Mouse (Mus musculus): ENCODE data around the gene Ccl2.

Gene Ccl2

DNA sequence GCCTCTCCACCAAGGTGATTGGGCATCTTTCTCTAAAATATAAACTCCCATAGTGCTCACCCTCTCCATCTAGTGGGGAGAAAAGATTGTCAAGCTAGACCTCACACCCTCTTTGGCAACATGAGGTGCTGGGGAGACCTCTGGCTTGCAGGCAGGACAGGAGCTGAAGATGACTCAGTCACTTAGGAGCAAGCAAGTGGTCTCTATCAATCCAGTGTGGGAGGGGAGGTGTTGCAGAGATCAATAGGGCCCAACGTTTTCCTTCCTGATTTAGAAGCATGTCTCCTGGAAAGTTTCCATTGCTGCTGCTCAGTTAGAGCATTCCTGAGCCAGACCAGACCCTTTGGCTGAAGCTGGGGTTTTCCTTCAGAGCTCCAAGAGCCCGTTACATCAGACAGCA is 3.2 kb downstream of the Ccl2 start, which contains the start of gene Gm17268:
TSS of gene Gm17268 (minus strand) at position 28 of the 400 bp plus-strand sequence.
- no peak for DNase-seq

DNA sequence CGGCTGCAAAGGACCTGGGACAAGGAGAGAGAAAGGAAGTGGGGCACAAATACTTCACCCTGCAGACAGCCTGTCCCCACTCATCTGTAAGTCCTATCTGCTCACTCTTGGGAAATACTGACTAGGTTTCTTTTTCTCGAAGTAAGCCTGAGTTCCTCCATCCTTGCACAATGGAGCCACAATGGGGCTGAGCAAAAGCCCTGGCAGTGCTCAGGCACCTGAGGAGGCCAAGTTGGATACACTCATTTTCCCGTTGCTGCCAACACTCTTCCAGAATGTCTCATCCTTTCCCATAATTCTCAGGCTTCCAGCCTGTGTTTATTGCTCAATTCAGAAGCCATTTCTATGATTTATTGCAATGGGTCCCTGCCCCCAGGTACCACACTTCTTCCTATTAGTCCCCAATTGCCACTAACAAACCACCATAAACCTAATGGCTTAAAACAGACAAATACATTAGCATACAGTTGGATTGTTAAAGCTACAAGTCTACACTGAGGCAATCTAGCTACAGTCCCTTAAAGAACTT is 3.8 kb downstream of the Ccl2 start:
- DNase-seq, result no peak

DNA sequence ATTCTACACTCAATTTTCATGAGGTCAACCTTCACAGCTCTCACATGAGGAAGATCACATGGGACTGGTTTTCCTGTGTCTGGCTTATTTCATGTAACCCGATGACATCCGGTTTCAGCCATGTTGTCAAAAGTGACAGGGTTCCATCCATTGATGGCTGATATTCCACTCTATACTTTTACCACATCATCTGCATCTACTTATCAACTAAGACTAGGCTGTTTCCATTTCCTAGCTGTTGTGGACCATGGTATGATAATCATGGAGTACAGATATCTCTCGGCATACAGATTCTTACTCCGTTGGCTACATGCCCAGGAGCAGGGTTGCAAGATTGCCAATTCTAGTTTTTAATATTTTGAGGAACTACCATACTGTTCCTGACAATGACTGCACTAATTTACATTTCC is 6.3 kb downstream of the Ccl2 start:
- no peak for DNase-seq

DNA sequence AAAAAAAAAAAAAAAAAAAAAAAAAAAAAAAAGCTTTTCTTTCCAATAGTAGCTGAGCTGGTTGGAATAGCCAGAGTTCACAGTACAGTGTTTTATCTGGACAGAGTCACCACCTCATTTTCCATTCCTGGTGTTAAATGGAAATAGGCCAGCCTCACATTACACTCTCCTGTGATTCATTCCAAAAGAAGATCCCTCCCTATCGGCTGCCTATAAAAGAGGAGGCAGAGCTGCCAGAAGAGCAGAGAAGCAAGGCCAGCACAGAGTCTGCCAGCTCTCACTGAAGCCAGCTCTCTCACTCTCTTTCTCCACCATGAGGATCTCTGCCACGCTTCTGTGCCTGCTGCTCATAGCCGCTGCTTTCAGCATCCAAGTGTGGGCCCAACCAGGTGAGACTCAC is 10.1 kb downstream of the Ccl2 start, which contains the start of gene Ccl7:
TSS of gene Ccl7 (plus strand) at position 242 of the 400 bp plus-strand sequence.
- no peak for DNase-seq

DNA sequence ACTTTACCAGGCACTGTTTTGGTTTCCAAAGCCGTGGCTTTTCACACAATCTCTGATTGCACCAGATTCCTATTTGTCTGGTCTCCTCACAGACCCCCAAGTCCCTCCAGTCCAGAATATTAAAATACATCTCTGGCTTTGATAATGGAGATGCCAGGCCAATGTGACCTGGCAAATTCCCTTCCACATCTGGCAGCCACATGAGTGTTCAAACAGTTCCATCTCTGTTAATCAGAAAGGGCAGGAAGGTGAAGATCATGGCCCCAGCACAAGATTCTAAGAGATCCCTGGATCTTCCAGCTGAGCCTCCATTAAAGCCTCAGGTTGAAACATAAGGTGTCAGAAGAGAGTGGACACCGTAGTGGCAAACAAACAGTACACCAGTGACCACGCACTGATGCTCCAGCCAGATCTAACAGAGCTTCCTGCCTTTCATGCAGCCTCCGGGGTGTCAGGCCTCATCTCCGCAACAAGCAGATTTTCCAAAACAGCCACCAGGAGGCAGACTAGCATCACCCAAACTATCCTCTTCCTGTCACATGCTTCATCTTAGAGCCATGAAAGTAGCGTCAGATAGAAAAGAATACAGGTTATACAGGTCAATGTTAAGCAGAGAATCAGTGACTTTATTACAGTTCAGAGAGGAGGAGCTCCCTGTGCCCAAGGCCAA is 12.5 kb downstream of the Ccl2 start:
- peak; percentile 15 for DNase-seq

DNA sequence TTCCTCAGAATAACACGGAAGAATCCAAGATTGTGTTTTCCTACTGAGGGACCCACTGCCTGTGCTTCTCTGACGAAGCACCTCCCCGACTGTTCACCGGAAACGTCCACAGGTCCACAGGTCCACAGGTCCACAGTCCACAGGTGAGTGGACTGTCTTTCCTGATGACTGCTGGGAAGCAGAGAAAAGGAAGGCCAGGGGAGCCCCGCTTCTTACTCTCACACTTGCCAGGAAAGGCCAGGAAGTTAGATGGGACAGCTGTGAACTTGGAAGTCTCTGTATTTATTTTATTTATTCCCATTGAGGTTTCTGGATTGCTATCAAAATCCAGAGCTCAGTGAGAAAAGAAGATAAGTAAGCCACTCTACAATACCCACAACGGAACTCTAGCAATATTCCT is 18.5 kb downstream of the Ccl2 start:
- no peak for DNase-seq

DNA sequence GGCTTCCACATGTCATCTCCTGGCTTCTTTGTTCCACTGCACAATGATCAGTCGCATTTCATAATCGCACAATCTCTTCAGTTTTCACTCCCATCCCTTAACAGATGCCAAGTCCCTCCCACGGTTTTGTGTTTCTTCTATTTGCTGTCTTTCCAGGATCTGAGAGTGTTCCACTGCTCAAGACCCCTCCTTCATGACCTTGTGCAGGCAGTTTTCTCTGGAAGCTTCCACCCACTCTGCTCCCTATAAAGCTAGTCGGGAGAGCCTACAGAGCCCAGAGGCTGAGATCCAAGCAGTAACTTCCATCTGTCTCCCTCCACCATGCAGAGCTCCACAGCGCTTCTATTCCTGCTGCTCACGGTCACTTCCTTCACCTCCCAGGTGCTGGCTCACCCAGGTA is 22.3 kb downstream of the Ccl2 start, which contains the start of gene Ccl11:
TSS of gene Ccl11 (plus strand) at position 178 of the 400 bp plus-strand sequence.
- no peak for DNase-seq

DNA sequence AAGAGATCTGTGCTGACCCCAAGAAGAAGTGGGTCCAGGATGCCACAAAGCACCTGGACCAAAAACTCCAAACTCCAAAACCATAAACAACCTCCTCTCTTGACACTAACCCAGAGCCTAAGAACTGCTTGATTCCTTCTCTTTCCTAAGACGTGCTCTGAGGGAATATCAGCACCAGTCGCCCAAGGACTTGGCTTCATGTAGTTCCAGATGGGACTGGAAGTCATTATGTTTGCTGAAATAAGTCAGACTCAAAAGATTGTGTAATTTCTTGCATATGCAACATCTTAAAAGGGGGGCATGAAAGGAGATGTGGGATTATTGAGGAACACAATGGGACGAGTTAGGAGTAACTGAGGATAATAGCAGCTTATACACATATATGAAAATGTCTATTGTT is 26.9 kb downstream of the Ccl2 start:
- DNase-seq, result no peak

DNA sequence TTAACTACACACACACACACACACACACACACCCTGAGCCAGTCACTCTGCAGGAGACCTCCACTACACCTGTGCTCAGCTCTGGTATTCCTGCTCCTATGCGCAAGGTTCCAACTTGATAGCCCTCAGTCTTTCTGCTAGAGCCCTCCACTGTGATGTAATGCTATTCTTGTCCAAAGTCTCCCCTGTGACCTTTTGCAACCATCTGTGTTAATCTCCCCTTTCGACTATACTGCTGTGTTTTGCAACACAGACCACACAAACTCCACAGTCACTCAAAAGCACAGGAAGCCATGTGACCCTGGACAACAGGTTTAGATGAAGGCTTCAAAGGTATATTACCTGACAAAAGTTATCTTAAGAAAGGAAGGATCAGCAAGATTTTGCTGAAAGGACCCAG is 28.1 kb downstream of the Ccl2 start:
- no peak for DNase-seq

DNA sequence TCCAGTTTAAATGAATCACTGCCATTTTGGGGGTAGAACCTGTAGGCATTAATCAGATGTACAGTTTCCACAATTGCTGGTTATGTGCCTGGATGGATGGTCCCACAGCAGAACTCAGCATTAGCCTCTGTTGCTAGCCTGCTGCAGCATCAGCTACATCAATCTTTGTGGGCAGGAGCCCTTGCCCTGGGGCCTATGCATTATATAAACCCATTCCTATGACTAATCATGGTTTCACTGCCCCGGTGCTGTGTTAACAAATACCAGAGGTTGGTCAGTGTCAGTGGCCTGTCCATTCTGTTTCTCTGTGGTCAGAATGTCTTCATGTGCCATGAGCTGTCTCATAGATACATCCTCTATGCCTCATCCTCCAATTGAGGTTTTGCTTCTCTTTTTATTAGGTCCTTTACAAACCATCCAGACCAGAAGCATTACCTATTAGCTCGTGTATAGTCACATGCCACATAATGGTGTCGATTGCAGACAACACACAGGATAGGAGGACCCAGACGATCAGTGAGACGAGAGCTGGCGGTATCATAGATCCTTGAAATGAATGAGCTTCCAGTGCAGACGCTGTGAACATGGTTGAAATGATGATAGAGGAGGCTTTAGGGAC is 31.7 kb downstream of the Ccl2 start:
- no peak for DNase-seq

DNA sequence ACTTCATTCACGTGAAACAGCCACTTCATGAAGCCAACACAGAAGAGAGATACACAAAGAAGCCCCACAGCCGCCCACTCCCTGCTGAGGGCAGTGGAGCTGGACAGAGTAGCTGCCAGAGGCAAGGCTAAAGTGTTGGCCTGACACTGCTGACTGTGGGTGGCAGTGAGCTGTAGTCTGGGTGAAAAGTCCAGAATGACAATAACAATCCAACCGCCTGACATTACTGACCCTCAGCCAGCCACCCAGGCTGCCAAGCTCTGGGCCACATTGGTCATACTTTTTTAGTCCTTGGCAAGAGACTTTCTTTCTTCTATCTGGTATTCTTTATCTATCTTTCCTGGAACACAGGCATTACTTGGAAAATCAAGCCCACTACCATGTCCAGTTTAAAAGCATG is 35.7 kb downstream of the Ccl2 start:
- no peak for DNase-seq

DNA sequence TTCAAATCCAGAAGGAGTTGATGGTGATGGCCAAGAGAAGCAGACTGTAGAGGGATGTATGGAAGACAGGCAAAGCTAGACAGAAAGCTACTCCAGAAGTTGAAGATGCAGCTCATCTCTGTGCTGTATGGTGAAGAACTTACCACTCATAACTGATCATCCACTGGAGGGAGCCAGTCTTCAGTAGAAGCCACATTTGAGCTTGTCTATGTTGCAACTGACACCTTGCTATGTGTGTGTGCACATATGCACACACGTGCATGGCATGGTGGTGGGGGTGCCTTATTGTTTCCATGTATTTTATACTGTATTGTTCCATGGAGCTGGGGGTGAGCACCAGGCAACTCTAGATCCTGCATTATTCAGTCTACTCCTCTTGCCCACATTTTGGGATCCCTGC is 37.0 kb downstream of the Ccl2 start:
- DNase-seq, result no peak

DNA sequence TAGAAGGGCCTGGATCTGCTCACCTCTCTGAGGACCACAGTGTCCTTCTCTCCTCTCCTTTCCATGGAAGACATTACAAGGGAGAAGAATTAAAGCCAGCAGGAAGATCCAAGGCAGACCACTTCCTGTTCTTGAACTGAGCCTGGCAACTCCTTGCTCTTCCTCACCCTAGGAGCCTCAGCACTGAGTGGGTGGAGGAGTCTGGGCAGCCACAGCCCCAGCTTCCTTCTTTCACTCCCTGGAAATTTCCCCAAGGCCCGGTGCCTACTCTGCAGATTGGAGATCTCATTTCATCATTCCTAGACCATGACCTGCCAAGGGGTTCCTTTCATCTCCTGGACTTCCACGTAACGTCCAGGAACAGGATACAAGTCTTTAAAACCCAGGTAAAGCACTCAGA is 37.6 kb downstream of the Ccl2 start:
- DNase-seq, result no peak

DNA sequence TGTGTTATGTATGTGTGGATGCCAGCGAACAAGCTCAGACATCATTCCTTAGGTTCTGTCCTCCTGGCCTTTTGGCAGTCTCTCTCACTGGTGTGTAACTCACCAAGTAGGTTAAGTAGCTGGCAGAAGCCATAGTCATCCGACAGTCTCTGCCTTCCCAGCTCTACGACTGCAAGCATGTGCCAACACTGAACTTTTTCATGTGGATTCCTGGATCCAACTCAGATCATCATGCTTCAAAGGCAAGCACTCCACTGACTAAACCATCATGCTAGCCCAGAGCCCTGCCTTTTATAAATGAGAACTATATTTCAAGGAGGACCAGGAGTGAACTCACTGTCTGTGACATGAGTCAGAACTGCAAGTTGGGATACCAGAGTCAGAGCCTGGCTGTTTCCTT is 38.3 kb downstream of the Ccl2 start:
- no peak for DNase-seq

DNA sequence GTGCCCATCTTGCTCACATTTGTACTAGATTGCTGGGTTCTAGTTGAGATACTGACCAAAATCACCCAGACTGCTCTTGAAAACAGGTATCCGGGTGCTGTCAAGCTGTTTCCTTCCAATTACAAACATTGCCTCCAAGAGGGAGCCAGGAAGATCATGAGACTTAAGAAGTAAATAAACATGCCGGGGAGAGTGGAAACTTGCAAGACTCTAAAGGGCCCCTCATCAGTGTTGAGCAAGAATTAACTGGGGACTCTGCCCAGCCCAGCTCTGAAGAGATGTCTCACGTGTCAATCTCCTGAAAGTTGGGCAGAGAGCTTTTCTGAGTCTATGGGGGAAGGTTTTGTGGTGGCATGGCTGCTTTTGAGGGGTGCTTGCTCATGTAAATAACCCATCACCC is 41.7 kb downstream of the Ccl2 start:
- no peak for DNase-seq

DNA sequence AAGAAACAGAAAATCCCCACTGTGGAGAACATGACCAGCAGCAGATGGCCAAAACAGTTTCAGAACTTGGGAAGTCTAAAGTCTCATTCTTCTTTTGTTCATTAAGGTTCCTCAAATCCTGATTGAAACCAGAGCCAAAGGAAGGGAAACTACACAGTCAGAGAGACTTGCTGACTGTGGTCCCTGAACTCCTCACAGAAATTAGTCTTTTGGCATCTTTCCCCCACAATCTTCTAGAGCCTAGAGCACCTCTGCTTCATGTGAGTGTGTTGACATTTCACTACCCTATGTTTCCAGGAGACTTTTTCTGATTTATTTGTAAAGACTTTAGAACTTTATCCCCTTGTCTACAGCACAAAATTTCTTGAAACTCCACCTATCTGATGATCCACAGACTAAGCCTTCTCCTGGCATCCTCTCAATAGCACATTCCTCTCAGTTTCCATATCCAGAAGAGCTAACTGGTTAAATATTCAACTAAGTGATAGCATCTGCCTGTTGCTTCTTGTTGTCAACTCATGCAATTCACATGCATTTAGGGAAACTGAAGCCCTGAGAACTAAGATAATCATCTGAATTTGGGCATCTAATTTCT is 42.9 kb downstream of the Ccl2 start:
- no peak for DNase-seq

DNA sequence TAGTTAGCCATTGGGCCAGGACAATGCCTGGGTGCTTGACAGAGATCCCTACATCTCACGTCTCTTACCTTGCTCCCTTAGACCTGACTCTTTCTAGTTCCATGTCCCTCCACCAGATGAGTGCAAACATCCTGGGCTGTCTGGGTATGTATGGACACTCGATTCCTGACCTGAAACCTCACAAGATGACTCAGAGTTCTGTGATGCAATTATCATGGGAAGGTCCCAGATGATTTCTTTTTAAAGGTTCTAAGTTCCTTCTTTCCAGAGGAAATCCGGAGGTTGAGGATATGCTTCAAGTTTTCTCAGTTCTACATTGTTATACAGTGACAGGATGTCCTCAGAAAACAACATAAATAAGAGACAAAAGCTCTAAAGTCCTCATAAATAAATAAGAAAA is 45.5 kb downstream of the Ccl2 start:
- DNase-seq, result no peak

DNA sequence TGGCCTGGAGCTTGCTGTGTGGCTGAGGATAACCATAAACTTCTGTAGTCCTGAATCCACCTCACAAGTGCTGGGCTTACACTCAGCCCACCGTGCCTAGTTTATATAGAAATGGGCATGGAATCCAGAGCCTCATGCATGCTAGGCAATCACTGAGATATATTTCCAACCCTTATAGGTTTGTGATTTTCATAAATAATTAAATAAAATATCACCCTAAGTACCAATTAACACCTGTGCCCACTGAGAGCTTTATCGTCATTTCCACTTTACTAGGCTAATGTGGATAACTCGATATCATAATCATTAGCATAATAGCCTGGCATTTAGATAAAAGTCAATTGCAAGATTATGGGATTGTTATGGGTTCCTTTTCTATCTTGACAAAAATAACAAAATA is 49.0 kb downstream of the Ccl2 start:
- no peak for DNase-seq

Data from liver (tissue).